Mouse (Mus musculus) lung, embryonic 16.5 days (tissue): ENCODE measurements at regions not wholly inside any gene's neighbourhood (a gene's known extent, or its start where the extent isn't known, plus 50 kb on each side); places are given as distances from the start of the nearest gene placed in this dataset.

Experiments
- ATAC-seq: fragments of 200-750 bp; cut with Nextera tagmentation; 2 replicates; pipeline ENCODE4 v1.8.0; 2017; ENCODE audit warnings: low read depth, mild to moderate bottlenecking, moderate library complexity
- H3K27ac ChIP-seq: fragments of 300-500 bp; sonication (generic); 2 replicates; pipeline ENCODE4 v1.5.1; 2014; ENCODE audit warnings: mild to moderate bottlenecking, control low read depth, low read length
- H3K27me3 ChIP-seq: fragments of 300-500 bp; sonication (generic); 2 replicates; pipeline ENCODE4 v1.6.1; 2014; ENCODE audit warnings: low read depth, low read length, mixed read lengths; ENCODE audit not compliant: control insufficient read depth, insufficient read depth
- H3K36me3 ChIP-seq: fragments of 300-500 bp; sonication (generic); 2 replicates; pipeline ENCODE4 v1.6.1; 2014; ENCODE audit warnings: low read length; ENCODE audit not compliant: control insufficient read depth, insufficient read depth
- H3K4me1 ChIP-seq: fragments of 300-500 bp; sonication (generic); replicated peaks from 2 replicates; pipeline ENCODE4 v1.6.1; 2014; ENCODE audit warnings: low read length, mixed read lengths; ENCODE audit not compliant: control insufficient read depth, insufficient read depth
- H3K4me2 ChIP-seq: fragments of 300-500 bp; sonication (generic); 2 replicates; pipeline ENCODE4 v1.6.1; 2014; ENCODE audit warnings: low read depth, low read length, control low read depth
- H3K4me3 ChIP-seq: fragments of 300-500 bp; sonication (generic); 2 replicates; pipeline ENCODE4 v1.5.1; 2014; ENCODE audit warnings: mild to moderate bottlenecking, low read length, control low read depth
- H3K9ac ChIP-seq: fragments of 300-500 bp; sonication (generic); 2 replicates; pipeline ENCODE4 v1.6.1; 2014; ENCODE audit warnings: low read length, control low read depth
- H3K9me3 ChIP-seq: fragments of 300-500 bp; sonication (generic); 2 replicates; pipeline ENCODE4 v1.6.1; 2016; ENCODE audit warnings: low read length; ENCODE audit not compliant: control insufficient read depth
- WGBS: fragments of 180-500 bp; shearing (Covaris S2); extraction: QIAGEN DNeasy Blood & Tissue Kit; methylation state at CpG from one replicate; pipeline ENCODE4 v1.1.7; 2014; 5-methylcytosine and 5-hydroxymethylcytosine counted together

- Histone ChIP-seq H3K4me3 (no peak overlapping the region), H3K27ac (no peak overlapping the region), H3K27me3 (no peaks in the 10 kb centered on the region), H3K4me2 (no peak overlapping the region), H3K36me3 (no peaks in the 10 kb centered on the region), H3K9me3 (peaks cover 3% of the 10 kb centered on the region; the same call in 1 of the 2 replicates), H3K9ac (no peak overlapping the region), H3K4me1 (no peaks in the 10 kb centered on the region)
- WGBS = 47% methylated on average over 4 of the region's 4 CpGs
- ATAC-seq = no peak
Observed at GRCm38 (mm10) chr7:124782816-124783215, 661.7 kb upstream of the Kdm8 start.

GRCm38 (mm10) chr7:124784995-124785394 is 659.5 kb upstream of the Kdm8 start:
- no peaks in the 10 kb centered on the region for H3K36me3 ChIP-seq
- no peak overlapping the region for H3K9ac ChIP-seq
- 73% methylated on average over 2 of the region's 2 CpGs for WGBS
- no peaks in the 10 kb centered on the region for H3K4me1 ChIP-seq
- H3K27me3 ChIP-seq = no peaks in the 10 kb centered on the region
- no peak overlapping the region for H3K4me2 ChIP-seq
- ATAC-seq = no peak
- H3K9me3 ChIP-seq = peaks cover 3% of the 10 kb centered on the region; the same call in 1 of the 2 replicates
- H3K27ac ChIP-seq = no peak overlapping the region
- H3K4me3 ChIP-seq = no peak overlapping the region

GRCm38 (mm10) chr7:124785896-124786295 is 658.6 kb upstream of the Kdm8 start:
- peaks cover 3% of the 10 kb centered on the region; the same call in 1 of the 2 replicates for H3K9me3 ChIP-seq
- no peak for ATAC-seq
- no peak overlapping the region for H3K27ac ChIP-seq
- no peaks in the 10 kb centered on the region for H3K4me1 ChIP-seq
- H3K9ac ChIP-seq = no peak overlapping the region
- 88% methylated on average over 8 of the region's 8 CpGs for WGBS
- H3K36me3 ChIP-seq = no peaks in the 10 kb centered on the region
- no peak overlapping the region for H3K4me3 ChIP-seq
- no peak overlapping the region for H3K4me2 ChIP-seq
- no peaks in the 10 kb centered on the region for H3K27me3 ChIP-seq

- no peak overlapping the region for H3K9ac ChIP-seq
- H3K36me3 ChIP-seq = no peaks in the 10 kb centered on the region
- no peaks in the 10 kb centered on the region for H3K27me3 ChIP-seq
- H3K9me3 ChIP-seq = peaks cover 3% of the 10 kb centered on the region; the same call in 1 of the 2 replicates
- no peaks in the 10 kb centered on the region for H3K4me1 ChIP-seq
- no peak overlapping the region for H3K4me2 ChIP-seq
- H3K27ac ChIP-seq = no peak overlapping the region
- WGBS = 65% methylated on average over 3 of the region's 3 CpGs
- ATAC-seq = no peak
- no peak overlapping the region for H3K4me3 ChIP-seq
Observed at GRCm38 (mm10) chr7:124788781-124789180, 655.7 kb upstream of the Kdm8 start.

- H3K4me1 ChIP-seq = no peaks in the 10 kb centered on the region
- H3K9me3 ChIP-seq = no peaks in the 10 kb centered on the region
- no peak overlapping the region for H3K4me3 ChIP-seq
- no peak overlapping the region for H3K9ac ChIP-seq
- no peaks in the 10 kb centered on the region for H3K27me3 ChIP-seq
- ATAC-seq = no peak
- H3K27ac ChIP-seq = no peak overlapping the region
- no peaks in the 10 kb centered on the region for H3K36me3 ChIP-seq
- 77% methylated on average over 3 of the region's 3 CpGs for whole genome bisulfite sequencing
- no peak overlapping the region for H3K4me2 ChIP-seq
Observed at GRCm38 (mm10) chr7:124803101-124803500, 641.4 kb upstream of the Kdm8 start.

GRCm38 (mm10) chr7:124834692-124835091 is 609.8 kb upstream of the Kdm8 start:
- no peak overlapping the region for H3K27ac ChIP-seq
- H3K4me1 ChIP-seq = no peaks in the 10 kb centered on the region
- no peak overlapping the region for H3K4me3 ChIP-seq
- no peaks in the 10 kb centered on the region for H3K36me3 ChIP-seq
- no peaks in the 10 kb centered on the region for H3K27me3 ChIP-seq
- no peak overlapping the region for H3K9ac ChIP-seq
- no peak for ATAC-seq
- no peak overlapping the region for H3K4me2 ChIP-seq
- no peaks in the 10 kb centered on the region for H3K9me3 ChIP-seq

GRCm38 (mm10) chr7:124836531-124836930 is 607.9 kb upstream of the Kdm8 start:
- 73% methylated on average over 3 of the region's 3 CpGs for WGBS
- Histone ChIP-seq H3K4me1 (no peaks in the 10 kb centered on the region), H3K27me3 (no peaks in the 10 kb centered on the region), H3K4me2 (no peak overlapping the region), H3K27ac (no peak overlapping the region), H3K9me3 (no peaks in the 10 kb centered on the region), H3K9ac (no peak overlapping the region), H3K36me3 (no peaks in the 10 kb centered on the region), H3K4me3 (no peak overlapping the region)
- no peak for ATAC-seq

GRCm38 (mm10) chr7:124855056-124855455 is 589.4 kb upstream of the Kdm8 start:
- Histone ChIP-seq H3K27me3 (no peaks in the 10 kb centered on the region), H3K9me3 (no peaks in the 10 kb centered on the region), H3K4me3 (no peak overlapping the region), H3K9ac (no peak overlapping the region), H3K4me2 (no peak overlapping the region), H3K4me1 (no peaks in the 10 kb centered on the region), H3K36me3 (no peaks in the 10 kb centered on the region), H3K27ac (no peak overlapping the region)
- 60% methylated on average over 5 of the region's 5 CpGs for WGBS
- ATAC-seq = no peak; the same call in 1 of the 2 replicates

GRCm38 (mm10) chr7:124857106-124857505 is 587.4 kb upstream of the Kdm8 start:
- no peaks in the 10 kb centered on the region for H3K27me3 ChIP-seq
- H3K36me3 ChIP-seq = no peaks in the 10 kb centered on the region
- H3K27ac ChIP-seq = no peak overlapping the region
- H3K4me1 ChIP-seq = no peaks in the 10 kb centered on the region
- WGBS = 74% methylated on average over 3 of the region's 3 CpGs
- H3K9ac ChIP-seq = no peak overlapping the region
- ATAC-seq = no peak
- H3K4me3 ChIP-seq = no peak overlapping the region
- H3K9me3 ChIP-seq = no peaks in the 10 kb centered on the region; the same call in 1 of the 2 replicates
- no peak overlapping the region for H3K4me2 ChIP-seq

GRCm38 (mm10) chr7:124861397-124861796 is 583.1 kb upstream of the Kdm8 start:
- Histone ChIP-seq H3K4me3 (no peak overlapping the region), H3K36me3 (no peaks in the 10 kb centered on the region), H3K9ac (no peak overlapping the region), H3K27ac (no peak overlapping the region), H3K4me1 (no peaks in the 10 kb centered on the region), H3K9me3 (no peaks in the 10 kb centered on the region; the same call in 1 of the 2 replicates), H3K4me2 (no peak overlapping the region), H3K27me3 (no peaks in the 10 kb centered on the region)
- 50% methylated on average over 2 of the region's 2 CpGs for WGBS
- no peak for ATAC-seq
